Mouse (Mus musculus) erythroblast, embryonic 14.5 days (primary cell): ENCODE measurements at regions not wholly inside any gene's neighbourhood (a gene's known extent, or its start where the extent isn't known, plus 50 kb on each side); places are given as distances from the start of the nearest gene placed in this dataset.

Source experiments
- GATA1 ChIP-seq: IDR thresholded peaks from 2 replicates; pipeline ENCODE4 v1.6.1; 2012; ENCODE audit warnings: low read length, inconsistent platforms, mixed read lengths
- TAL1 ChIP-seq: IDR thresholded peaks from 3 replicates; pipeline ENCODE4 v1.6.1; 2012; ENCODE audit warnings: low read length, inconsistent platforms, mixed read lengths

- no peak for TF ChIP-seq GATA1
- TF ChIP-seq TAL1: no peak
Observed at GRCm38 (mm10) chr6:51250233-51250632, 182.2 kb upstream of the Nfe2l3 start.
